Mouse (Mus musculus): ENCODE data around the gene Zfp689.

DNA sequence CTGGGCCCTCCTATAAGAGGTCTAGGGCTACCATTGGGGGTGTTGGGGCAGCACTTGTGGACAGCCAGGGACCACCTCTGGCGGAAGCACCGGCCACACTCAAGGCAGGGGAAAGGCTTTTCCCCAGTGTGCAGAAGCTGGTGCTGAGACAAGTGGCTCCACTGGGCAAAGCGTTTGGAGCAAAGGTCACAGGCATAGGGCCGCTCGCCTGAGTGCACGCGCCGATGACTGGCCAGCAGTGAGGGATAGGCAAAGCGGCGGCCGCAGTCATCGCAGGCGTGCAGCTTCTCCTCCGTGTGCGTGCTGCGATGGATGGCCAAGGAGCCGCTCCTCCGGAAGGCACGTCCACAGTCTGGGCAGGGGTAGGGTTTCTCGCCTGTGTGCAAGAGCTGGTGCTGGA, 5.0 kb downstream of the Zfp689 start:
- TF ChIP-seq POLR2A (IDR thresholded peaks at IDR 0.05; ENCODE audit: extremely low read depth, insufficient read depth, low read length) = no peak
- no peak for TF ChIP-seq CTCF (IDR thresholded peaks at IDR 0.05; ENCODE audit: low read depth, low read length)

Measured in liver, adult 2 months (tissue).